Mouse (Mus musculus) stomach, postnatal 0 days (tissue): Measurements from ENCODE around the gene Foxf2. TPM values are rescaled to one million over a fixed set of nuclear protein-coding genes. Genes with fewer than 3 reads are reported as not detected.

Source experiments
- ATAC-seq: fragments of 200-750 bp; cut with Nextera tagmentation; 2 replicates; pipeline ENCODE4 v1.8.0; 2017; ENCODE audit not compliant: low FRiP score, low TSS enrichment
- DNase-seq: peaks from one replicate; pipeline ENCODE4 v3.0.0-alpha.2; 2016; ENCODE audit warnings: low spot score
- H3K27ac ChIP-seq: fragments of 300-500 bp; sonication (generic); replicated peaks from 2 replicates; pipeline ENCODE4 v1.5.1; 2014; ENCODE audit warnings: mild to moderate bottlenecking, control low read depth
- H3K27me3 ChIP-seq: fragments of 300-500 bp; sonication (generic); 2 replicates; pipeline ENCODE4 v1.6.1; 2014; ENCODE audit warnings: low read length; ENCODE audit not compliant: control insufficient read depth, insufficient read depth
- H3K36me3 ChIP-seq: fragments of 300-500 bp; sonication (generic); 2 replicates; pipeline ENCODE4 v1.6.1; 2014; ENCODE audit warnings: low read length, mixed read lengths; ENCODE audit not compliant: control insufficient read depth, insufficient read depth
- H3K4me1 ChIP-seq: fragments of 300-500 bp; sonication (generic); replicated peaks from 2 replicates; pipeline ENCODE4 v1.6.1; 2014; ENCODE audit warnings: antibody characterized with exemption; ENCODE audit not compliant: control insufficient read depth, insufficient read depth
- H3K4me2 ChIP-seq: fragments of 300-500 bp; sonication (generic); replicated peaks from 2 replicates; pipeline ENCODE4 v1.6.1; 2014; ENCODE audit warnings: low read depth, mild to moderate bottlenecking, control low read depth, moderate library complexity
- H3K4me3 ChIP-seq: fragments of 300-500 bp; sonication (generic); 2 replicates; pipeline ENCODE4 v1.5.1; 2014; ENCODE audit warnings: low read depth, low read length, control low read depth
- H3K9ac ChIP-seq: fragments of 300-500 bp; sonication (generic); 2 replicates; pipeline ENCODE4 v1.6.1; 2014; ENCODE audit warnings: mild to moderate bottlenecking, low read length, control low read depth, mixed read lengths
- H3K9me3 ChIP-seq: fragments of 300-500 bp; sonication (generic); 2 replicates; pipeline ENCODE4 v1.6.1; 2016; ENCODE audit warnings: low read length; ENCODE audit not compliant: control insufficient read depth
- CTCF ChIP-seq: IDR thresholded peaks from 2 replicates; pipeline ENCODE4 v1.5.1; 2016; ENCODE audit warnings: antibody characterized with exemption, low read depth, mild to moderate bottlenecking, moderate library complexity
- EP300 ChIP-seq: optimal IDR thresholded peaks from 2 replicates; pipeline ENCODE3; 2016; ENCODE audit warnings: antibody characterized with exemption
- WGBS: fragments of 180-500 bp; shearing (Covaris S2); extraction: QIAGEN DNeasy Blood & Tissue Kit; methylation state at CpG from one replicate; pipeline ENCODE4 v1.1.7; 2014; 5-methylcytosine and 5-hydroxymethylcytosine counted together
- polyA plus RNA-seq: library from polyadenylated mRNA; unstranded; fragments of >200 nt; fragmentation: Nextera tagmentation; extraction: Ambion mirVana; gene quantifications from 2 replicates; pipeline ENCODE4 v1.2.1, GENCODE M21; 2015

The Foxf2 gene
- polyA plus RNA-seq, 1 experiment from 2014 or later = 10.0 TPM

DNA sequence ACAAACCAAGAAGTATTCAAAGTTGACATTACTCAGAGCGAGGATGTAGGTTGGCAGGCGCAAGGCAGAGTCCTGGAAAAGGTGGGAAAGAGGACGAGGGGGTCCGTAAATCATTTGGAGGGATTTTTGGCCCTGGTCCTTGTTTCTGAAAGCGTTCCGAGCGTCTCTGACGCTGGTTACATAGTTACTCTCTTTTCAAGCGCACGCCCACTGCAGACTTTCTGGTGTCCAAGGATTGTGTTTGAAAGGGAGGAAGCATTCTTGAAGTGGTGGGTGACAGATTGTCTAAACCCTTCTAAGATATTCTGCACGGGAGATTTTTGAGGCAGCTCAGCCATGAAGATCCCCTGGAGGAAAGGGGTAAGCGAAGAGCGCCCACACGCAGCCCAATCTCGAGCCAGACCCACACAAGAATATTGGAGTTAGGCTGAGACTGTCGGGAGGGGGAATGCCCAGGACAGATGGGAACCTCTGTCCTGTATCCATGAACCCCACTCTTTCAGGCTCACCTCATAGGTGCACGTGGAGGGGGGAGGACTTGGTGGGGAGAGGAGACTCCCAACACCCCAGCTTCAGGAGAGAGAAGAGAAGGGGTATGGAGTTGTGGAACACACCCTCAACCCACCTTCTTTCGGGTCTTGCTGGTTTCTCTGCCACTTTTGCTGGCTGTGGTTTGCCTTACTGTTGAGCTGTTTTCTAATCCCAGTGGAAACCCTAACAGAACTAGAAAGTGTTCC, 6.5 kb upstream of the Foxf2 start:
- 3% methylated on average over 18 of the region's 18 CpGs for WGBS
- Histone ChIP-seq H3K27ac (peak overlapping the region; percentile 65), H3K27me3 (peaks cover 8% of the 10 kb centered on the region; the same call in 1 of the 2 replicates), H3K9me3 (no peaks in the 10 kb centered on the region), H3K36me3 (no peaks in the 10 kb centered on the region), H3K4me3 (peak overlapping the region; percentile 47), H3K9ac (peak overlapping the region; percentile 48; the same call in 1 of the 2 replicates), H3K4me1 (no peaks in the 10 kb centered on the region), H3K4me2 (peak overlapping the region; percentile 69)
- DNase-seq = no peak
- TF ChIP-seq CTCF = no peak
- no peak for TF ChIP-seq EP300
- no peak; the same call in 1 of the 2 replicates for ATAC-seq

DNA sequence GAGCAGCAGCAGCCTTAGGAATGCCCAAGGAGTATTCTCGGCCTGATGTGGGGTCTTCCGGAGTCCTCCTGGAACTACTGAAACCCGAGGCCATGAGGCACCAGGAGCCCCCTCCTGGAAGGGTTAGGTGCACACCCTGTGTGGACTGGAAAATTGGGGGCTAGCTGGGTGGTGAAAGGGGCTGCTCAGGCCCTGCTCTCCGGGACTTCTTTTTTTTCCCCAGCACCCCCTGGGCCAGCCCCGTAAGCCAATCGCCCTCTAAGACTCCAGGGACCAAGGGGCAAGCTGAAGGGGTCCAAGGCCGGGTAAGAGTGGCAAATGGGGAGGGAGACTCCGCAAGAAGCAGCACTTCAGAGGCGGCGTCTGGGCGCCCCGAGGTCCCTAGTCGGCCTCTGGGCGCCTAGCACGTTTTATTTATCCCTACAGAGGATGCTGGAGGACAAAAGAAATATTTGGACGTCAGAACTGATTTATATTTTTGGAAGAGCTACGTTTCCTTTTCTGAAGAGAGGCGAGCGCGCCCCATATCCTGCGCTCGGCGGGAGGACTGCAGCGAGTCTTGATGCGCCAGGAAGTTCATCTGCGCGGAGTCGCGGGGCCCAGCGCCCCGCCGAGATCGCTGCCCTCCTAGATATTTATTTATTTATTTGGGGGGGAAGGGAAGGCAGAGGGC, 5.7 kb upstream of the Foxf2 start:
- H3K27me3 ChIP-seq = peaks cover 10% of the 10 kb centered on the region; the same call in 1 of the 2 replicates
- H3K36me3 ChIP-seq = no peaks in the 10 kb centered on the region
- H3K9ac ChIP-seq = peak overlapping the region; percentile 35; the same call in 1 of the 2 replicates
- no peaks in the 10 kb centered on the region for H3K4me1 ChIP-seq
- H3K27ac ChIP-seq = peak overlapping the region; percentile 61
- no peaks in the 10 kb centered on the region for H3K9me3 ChIP-seq
- 13% methylated on average over 33 of the region's 33 CpGs for WGBS
- peak overlapping the region; percentile 69 for H3K4me2 ChIP-seq
- ATAC-seq (no peak), DNase-seq (no peak)
- TF ChIP-seq CTCF (no peak), EP300 (no peak)
- peak overlapping the region; percentile 47 for H3K4me3 ChIP-seq

DNA sequence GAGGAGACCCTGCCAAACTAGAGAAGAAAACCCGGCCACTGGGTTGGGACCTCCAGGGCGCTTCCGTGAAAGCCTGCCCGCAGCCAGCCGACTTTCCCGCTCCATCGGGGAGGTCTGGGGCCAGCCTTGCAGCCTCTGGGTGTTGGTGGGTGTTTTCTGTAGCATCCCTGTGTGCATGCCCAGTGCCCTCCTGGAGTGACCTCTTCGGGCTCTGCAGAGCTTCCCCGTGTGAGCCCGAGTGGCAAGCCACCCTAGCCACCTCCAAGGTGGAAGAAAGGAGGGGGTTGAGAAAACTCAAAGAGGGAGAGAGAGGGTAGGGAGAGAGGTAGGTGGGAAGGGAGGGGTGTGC, 5.1 kb upstream of the Foxf2 start:
- H3K27ac ChIP-seq = peak overlapping the region; percentile 61
- no peak for TF ChIP-seq CTCF
- TF ChIP-seq EP300 = no peak
- no peak for DNase-seq

DNA sequence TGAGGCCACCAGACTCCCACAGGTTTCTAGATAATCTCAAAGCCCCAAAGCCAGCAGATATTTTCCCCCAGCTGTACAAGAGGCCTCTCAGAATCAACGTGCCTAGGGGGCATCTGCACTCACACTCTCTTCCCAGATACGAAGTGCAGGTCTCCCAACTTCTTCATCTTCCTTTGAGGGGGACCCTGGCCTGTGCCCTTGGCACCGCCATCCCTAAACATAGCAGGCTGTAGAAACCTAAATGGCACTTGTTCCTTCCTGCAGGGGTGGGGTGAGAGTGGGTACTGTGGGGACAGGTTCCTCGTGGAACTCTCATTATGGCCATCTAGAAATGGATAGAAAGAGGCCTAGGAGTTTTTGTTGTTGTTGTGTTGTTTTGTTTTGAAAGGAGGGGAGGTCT, 4.7 kb upstream of the Foxf2 start:
- peak overlapping the region; percentile 61; the same call in 1 of the 2 replicates for H3K27ac ChIP-seq
- peak overlapping the region; percentile 47; the same call in 1 of the 2 replicates for H3K4me3 ChIP-seq
- no peak overlapping the region for H3K9ac ChIP-seq
- 52% methylated on average over 4 of the region's 4 CpGs for WGBS
- TF ChIP-seq EP300 = no peak
- TF ChIP-seq CTCF = no peak
- DNase-seq (no peak), ATAC-seq (no peak)
- no peaks in the 10 kb centered on the region for H3K9me3 ChIP-seq
- H3K27me3 ChIP-seq = peaks cover 10% of the 10 kb centered on the region; the same call in 1 of the 2 replicates
- no peaks in the 10 kb centered on the region for H3K36me3 ChIP-seq
- no peaks in the 10 kb centered on the region for H3K4me1 ChIP-seq
- peak overlapping the region; percentile 69 for H3K4me2 ChIP-seq

More for the DNA sequence above, 5.1 kb upstream of the Foxf2 start:
- peak overlapping the region; percentile 47 for H3K4me3 ChIP-seq
- no peaks in the 10 kb centered on the region for H3K9me3 ChIP-seq
- H3K27me3 ChIP-seq = peaks cover 10% of the 10 kb centered on the region; the same call in 1 of the 2 replicates
- H3K4me2 ChIP-seq = peak overlapping the region; percentile 69
- 9% methylated on average over 10 of the region's 10 CpGs for WGBS
- no peaks in the 10 kb centered on the region for H3K36me3 ChIP-seq
- ATAC-seq = no peak
- H3K9ac ChIP-seq = peak overlapping the region; percentile 35; the same call in 1 of the 2 replicates
- H3K4me1 ChIP-seq = no peaks in the 10 kb centered on the region

DNA sequence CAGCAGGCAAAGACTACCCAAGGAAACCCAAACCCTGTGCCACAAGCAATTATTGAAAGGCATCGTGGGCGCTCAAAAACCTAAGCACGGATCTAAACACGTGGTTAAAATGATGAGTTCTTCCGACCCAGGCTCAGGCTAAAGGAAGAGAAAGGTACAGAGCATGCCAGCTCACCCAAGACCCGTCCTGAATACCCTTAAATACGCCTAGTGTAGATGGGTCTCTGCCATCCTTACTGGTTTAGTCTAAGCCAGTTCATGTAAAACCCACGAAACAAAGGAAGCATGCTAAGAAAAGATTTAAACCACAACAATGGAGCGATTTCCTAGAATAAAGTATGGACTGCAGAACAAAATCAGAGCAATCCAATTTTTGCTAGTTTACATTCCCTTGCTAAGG, 3.9 kb upstream of the Foxf2 start:
- 56% methylated on average over 9 of the region's 9 CpGs for WGBS
- no peak for TF ChIP-seq EP300
- TF ChIP-seq CTCF = no peak
- no peaks in the 10 kb centered on the region for H3K4me1 ChIP-seq
- H3K9me3 ChIP-seq = no peaks in the 10 kb centered on the region
- no peak overlapping the region for H3K9ac ChIP-seq
- no peak for DNase-seq
- ATAC-seq = no peak
- H3K36me3 ChIP-seq = no peaks in the 10 kb centered on the region
- no peak overlapping the region for H3K4me3 ChIP-seq
- H3K4me2 ChIP-seq = no peak overlapping the region
- no peak overlapping the region for H3K27ac ChIP-seq
- H3K27me3 ChIP-seq = peaks cover 10% of the 10 kb centered on the region; the same call in 1 of the 2 replicates
